Mouse (Mus musculus) induced T-regulatory cell, adult 2 months (primary cell): ENCODE measurements around the gene Pdcd4.

Experiments used
- DNase-seq: peaks from one replicate; pipeline ENCODE4 v3.0.0-alpha.2; 2012; ENCODE audit warnings: low read depth

Pdcd4 gene

GRCm38 (mm10) chr19:53871502-53871901 is 20.5 kb upstream of the Pdcd4 start:
- DNase-seq = peak; percentile 66

DNA sequence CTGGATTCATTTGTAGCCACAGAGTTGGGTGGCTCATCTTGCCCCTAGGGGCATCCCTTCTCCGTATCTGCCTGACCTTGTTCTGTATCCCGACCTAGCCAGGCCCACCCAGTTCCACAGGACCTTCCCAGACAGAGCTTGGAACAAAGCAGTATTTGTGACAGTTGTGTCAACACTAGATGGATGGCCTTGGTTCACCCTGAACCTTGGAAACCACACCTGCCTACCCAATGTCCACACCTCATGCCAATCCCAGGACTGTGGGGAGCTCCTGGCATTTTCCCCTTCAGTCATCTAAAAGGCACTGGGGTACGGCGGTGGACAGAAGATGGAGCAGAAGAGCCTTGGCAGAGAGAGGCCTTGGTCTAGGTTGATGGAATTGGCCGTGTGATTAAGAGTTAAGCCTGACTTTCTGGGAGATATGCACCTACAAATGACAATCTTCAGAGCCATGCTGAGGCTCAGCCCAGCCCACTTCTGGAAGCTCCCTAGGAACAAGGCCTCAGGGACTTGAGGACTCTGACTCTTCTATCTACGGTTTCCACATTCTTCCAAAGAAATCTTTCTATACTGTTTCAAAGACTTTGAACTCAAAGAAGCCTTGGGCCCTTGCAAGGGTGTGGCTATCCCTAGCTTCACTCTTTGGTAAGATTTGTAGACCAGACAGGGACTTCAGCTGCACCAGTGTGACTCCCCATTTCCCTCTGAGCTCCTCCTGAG is 18.9 kb upstream of the Pdcd4 start:
- DNase-seq = no peak

DNA sequence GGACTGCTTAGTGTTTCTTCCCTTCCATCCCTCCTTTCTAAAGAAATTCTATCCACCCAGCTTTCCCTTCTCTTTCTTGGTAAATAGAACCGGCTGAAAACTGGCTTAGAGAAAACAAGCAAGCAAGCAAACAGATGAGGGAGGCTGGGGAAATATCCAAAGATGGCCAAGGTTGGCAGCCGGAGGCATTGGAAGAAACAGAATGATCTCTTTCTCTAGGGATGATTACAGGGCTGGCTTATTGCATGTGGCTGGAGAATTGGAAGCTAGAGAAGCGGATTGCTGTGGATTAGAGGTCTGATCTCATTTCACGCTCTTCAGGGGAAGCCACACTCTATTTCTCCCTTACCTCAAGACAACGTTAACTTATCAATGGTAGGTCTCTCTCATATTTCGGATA is 16.8 kb upstream of the Pdcd4 start:
- DNase-seq = no peak

GRCm38 (mm10) chr19:53877779-53878178 is 14.3 kb upstream of the Pdcd4 start:
- no peak for DNase-seq

DNA sequence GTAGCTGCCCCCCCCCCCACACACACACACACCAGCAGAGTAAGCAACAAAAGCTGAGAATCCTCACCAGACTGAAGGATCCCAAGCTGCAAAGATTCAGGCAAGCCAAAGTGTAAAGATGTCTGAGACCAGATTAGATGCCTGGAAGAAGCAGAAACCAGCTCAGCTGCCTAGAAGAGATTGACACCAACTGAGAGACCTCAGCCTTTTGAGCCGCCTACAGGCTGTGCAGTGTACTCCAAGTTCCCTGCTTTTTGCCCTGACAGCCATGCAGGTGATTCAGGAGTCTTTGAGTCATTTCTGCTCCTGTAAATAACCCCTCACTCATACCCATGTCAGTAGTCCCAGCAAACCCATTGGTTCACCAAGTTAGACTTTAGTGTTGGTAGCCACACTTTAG is 11.6 kb upstream of the Pdcd4 start:
- no peak for DNase-seq

DNA sequence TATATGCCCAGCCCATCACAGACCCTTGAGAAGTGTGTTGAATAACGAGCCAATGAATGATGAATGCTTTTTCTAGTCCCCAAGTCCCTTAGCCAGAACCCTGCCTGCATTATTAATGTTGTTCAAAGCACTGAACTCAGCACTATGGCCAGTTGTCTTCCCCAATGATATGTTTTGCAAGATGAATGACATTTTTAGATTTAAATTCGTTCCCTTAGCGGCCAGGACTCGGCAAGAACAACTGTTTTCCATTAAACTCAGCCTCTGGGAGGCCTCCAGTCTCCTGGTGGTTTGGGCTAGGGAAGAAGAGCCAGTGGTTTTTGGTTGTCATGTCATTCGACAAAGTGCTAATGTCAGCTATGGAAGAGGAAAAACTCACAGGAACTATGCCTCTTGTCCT is 10.2 kb upstream of the Pdcd4 start:
- DNase-seq = no peak

DNA sequence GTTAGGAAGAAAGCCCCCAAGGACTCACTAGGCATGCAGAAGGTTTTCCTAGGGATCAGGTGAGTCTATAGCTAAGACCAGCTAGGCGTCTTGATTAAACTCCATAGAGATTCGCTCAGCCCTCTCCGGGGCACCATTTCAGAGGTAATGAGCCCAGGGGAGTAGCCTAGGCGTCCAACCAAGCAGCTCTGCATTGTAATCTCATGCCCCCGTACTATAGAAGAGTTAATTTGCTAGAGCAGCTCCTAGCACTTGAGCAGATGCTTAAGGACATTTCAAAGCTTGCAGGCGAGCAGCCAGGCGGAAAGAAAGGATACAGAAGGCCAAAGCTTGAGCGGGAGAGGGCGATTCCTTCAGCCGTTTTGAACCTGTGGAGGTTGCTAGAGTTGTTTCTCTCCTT is 6.6 kb upstream of the Pdcd4 start:
- DNase-seq = no peak

- DNase-seq = no peak
These were observed 5.3 kb upstream of the Pdcd4 start for GRCm38 (mm10) chr19:53886576-53887370.

- DNase-seq = no peak
These were observed 4.2 kb upstream of the Pdcd4 start for GRCm38 (mm10) chr19:53887822-53888221.

DNA sequence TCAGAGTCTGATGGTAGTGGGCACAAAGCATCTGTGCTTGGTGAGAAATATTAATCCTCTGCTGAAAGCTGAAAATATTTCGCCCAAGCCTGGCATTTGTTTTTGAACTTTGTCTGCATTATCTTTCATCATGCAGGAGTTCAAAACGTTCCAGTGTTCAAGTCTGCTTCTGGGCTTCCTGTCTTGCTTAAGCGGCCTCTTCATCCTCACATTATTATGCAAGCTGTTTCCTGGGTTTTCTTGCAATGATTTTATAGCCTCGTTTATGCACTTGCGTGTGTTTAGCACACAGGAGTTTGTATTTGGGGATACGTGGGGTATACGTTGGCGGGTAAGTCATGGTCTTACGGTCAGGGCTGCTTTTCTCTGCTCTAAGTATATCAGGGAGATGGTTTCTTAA is 3.7 kb upstream of the Pdcd4 start:
- DNase-seq = peak; percentile 64

DNA sequence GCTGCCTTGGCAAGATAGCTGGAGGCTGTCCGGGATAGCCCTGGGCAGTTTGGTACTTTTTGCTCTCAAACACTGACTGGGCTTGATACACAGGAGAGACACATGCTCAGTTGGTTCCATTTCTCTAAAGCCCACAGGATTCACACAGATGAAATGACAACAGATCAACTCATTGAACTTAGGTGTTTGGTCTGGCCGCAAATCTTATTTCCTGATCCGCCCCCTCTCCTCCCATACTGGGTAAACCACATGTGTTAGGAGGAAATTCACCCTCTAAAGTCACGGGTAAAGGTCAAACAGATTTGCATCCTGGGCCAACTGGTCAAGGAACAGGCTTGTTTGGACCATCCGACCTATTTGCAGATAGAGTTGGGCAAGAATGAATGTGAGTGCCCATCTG is 2.5 kb upstream of the Pdcd4 start:
- peak; percentile 83 for DNase-seq

GRCm38 (mm10) chr19:53890274-53890673 is 1.8 kb upstream of the Pdcd4 start:
- DNase-seq = no peak

- DNase-seq = peak; percentile 84
These were observed 1.2 kb upstream of the Pdcd4 start for GRCm38 (mm10) chr19:53890781-53891251.

- DNase-seq = no peak
These were observed 462 bp upstream of the Pdcd4 start for GRCm38 (mm10) chr19:53891569-53891968.

DNA sequence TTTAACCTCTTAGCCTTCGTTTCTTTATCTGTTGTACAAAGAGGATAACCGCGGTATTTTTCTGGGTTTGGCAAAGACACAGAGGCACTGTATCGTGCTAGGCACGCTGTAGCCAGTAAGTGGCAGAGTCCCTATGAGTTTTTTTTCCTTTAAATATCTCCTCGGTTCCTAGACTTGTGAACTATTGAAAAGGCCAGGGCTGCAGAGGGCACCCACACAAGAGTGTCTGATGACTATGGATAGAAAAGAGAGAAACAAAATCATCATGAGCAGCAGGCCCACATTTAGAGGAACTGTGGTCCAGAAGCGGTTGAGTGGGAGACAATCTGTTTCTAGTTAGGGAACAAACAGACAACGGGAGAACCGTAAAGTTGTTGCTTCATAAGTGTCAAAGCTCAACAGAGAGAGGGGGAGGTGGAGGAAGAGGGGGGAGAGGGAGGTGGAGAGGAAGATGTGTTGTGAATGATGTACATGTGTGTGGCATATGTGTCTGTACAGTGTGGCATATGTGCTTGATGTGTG is 868 bp downstream of the Pdcd4 start:
- DNase-seq = peak; percentile 62

- DNase-seq = peak; percentile 79
These were observed 1.7 kb downstream of the Pdcd4 start for GRCm38 (mm10) chr19:53893711-53894171.

GRCm38 (mm10) chr19:53894538-53895121 is 2.6 kb downstream of the Pdcd4 start:
- peak; percentile 29 for DNase-seq

DNA sequence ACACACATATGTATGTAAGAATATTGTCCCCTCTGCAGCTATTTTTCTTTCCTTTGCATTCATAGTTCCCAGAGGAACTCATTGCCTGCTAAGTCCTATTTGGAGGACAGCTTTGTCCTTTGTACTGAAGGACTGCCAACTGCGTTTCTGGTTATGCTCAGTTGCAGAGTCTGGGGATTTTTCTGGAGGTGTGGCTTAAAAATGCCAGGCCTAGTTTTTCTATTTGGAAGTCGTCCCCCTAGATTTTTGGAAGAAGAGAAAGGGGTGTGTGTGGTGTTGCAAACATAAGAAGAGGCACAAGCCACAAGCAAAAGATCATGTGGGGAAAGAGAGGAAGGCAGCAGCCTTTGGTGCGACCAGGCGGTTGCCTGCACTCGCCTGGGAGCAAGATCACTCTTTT is 6.0 kb downstream of the Pdcd4 start:
- peak; percentile 16 for DNase-seq

DNA sequence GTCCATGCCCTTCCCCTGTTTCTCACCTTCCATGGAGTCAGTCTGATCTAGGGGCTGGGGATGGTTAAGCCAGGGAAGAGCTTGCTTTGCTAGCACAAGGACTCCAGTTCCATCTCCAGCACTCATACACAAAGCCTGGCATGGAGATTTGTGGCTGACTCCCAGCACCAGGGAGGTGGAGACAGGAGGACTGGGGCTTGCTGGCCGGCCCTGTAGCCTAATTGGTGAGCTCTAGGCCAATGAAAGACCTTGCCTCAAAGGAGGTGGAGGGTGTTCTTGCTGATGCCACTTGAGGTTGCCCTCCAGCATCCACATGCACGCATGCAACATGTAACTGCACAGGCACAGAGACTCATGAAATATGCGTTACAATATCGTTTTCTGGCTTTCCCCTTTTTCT is 6.5 kb downstream of the Pdcd4 start:
- DNase-seq = peak; percentile 30

DNA sequence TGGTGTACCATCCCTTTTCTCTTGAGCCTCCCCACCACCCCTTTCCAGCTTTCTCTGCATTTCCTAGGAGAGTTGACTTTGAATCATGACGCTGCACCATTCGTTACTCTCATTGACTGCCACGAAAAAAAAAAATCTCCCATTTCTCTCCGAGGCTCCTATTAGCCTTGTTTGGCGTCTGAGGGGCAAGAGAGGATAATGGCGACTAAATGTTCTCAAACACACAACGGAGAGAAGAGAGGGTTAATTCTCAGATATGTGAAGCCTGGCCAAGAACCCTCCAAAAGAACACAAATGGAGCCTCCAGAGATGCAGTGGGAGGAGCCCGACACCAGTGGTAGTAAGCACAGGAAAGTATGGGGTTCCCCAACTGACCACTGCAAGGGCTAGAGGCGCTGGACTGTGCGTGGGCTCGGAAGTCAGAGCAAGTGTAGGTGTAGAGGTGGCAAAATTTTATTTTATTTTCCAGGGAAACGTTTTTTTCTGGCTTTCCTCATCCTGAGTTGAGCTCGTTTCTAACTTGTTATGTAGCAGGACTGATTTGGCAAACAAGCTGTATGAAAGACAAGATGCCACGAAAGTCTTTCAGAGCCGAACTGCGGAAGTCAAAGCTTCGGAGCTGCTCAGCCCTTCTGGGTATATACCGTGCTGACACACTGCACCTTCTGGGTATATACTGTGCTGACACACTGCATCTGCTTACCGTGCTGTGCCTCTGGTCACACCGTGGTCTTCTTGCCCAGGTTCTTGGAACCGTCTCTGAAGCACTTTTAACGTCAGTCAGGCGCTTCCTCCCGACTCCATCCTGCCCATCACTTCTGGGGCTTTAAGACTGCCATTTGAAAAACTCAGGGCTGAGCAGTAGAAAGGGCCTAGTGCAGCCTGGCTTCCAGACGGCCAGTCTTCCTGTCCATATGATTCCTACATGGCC is 7.2 kb downstream of the Pdcd4 start:
- no peak for DNase-seq

GRCm38 (mm10) chr19:53899941-53900610 is 8.0 kb downstream of the Pdcd4 start:
- DNase-seq = peak; percentile 88
